Mouse (Mus musculus): Measurements from ENCODE around the gene Mllt3. TPM values are rescaled to one million over a fixed set of nuclear protein-coding genes. Genes with fewer than 3 reads are reported as not detected.

The Mllt3 gene
- polyA plus RNA-seq (2012; fragmentation: generic; extraction: Trizol) = 10 to 100 TPM in 1 of 2 experiments, 1 to 10 TPM in 1; 4.3 to 19.7 TPM

DNA sequence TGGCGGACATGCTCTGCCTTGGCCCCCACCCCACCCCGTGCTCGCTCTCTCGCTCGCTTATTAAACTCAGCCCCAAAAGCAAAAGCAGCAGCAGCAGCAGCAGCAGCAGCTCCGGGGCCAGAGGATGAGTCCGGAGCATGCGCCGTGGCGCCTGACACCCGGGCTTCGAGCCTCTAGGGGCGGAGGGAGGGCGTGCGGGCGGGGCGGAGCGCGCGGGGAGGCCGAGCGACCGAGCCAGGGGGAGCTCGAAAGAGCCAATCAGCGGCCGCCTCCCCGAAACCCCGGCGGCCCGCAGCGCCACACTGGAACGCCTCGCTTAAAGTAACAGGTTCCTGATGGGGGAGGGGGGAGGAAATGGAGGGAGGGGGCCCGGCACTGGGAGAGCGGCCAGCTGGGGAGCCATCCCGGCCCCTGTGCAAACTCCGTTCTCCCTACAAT is at the start of gene Mllt3:
Gene Mllt3 (minus strand): TSS at position 149 of the 438 bp plus-strand sequence.

Other genes with a start within 250 kb of the Mllt3 start
- gene Focad, start 61.3 kb upstream of the Mllt3 start, polyA plus RNA-seq (2012; fragmentation: generic; extraction: Trizol) = 10 to 100 TPM in 1 of 2 experiments, 1 to 10 TPM in 1; 8.9 to 19.2 TPM